Mouse (Mus musculus) neural tube, embryonic 15.5 days (tissue): ENCODE measurements at regions not wholly inside any gene's neighbourhood (a gene's known extent, or its start where the extent isn't known, plus 50 kb on each side); places are given as distances from the start of the nearest gene placed in this dataset.

Experiments
- ATAC-seq: fragments of 200-750 bp; cut with Nextera tagmentation; 2 replicates; pipeline ENCODE4 v1.8.0; 2017; ENCODE audit warnings: mild to moderate bottlenecking, moderate TSS enrichment, moderate library complexity; ENCODE audit not compliant: low FRiP score
- H3K27ac ChIP-seq: fragments of 300-500 bp; sonication (generic); replicated peaks from 2 replicates; pipeline ENCODE4 v1.5.1; 2015; ENCODE audit warnings: mild to moderate bottlenecking, inconsistent platforms
- H3K27me3 ChIP-seq: fragments of 300-500 bp; sonication (generic); replicated peaks from 2 replicates; pipeline ENCODE4 v1.6.1; 2015; ENCODE audit warnings: inconsistent platforms
- H3K36me3 ChIP-seq: fragments of 300-500 bp; sonication (generic); 2 replicates; pipeline ENCODE4 v1.6.1; 2015; ENCODE audit warnings: inconsistent platforms
- H3K4me1 ChIP-seq: fragments of 300-500 bp; sonication (generic); 2 replicates; pipeline ENCODE4 v1.6.1; 2015; ENCODE audit warnings: inconsistent platforms
- H3K4me2 ChIP-seq: fragments of 300-500 bp; sonication (generic); 2 replicates; pipeline ENCODE4 v1.6.1; 2015; ENCODE audit warnings: inconsistent platforms, mild to moderate bottlenecking, moderate library complexity
- H3K4me3 ChIP-seq: fragments of 300-500 bp; sonication (generic); replicated peaks from 2 replicates; pipeline ENCODE4 v1.5.1; 2015; ENCODE audit warnings: mild to moderate bottlenecking, inconsistent platforms
- H3K9ac ChIP-seq: fragments of 300-500 bp; sonication (generic); replicated peaks from 2 replicates; pipeline ENCODE4 v1.6.1; 2015; ENCODE audit warnings: mild to moderate bottlenecking, inconsistent platforms
- H3K9me3 ChIP-seq: fragments of 300-500 bp; sonication (generic); replicated peaks from 2 replicates; pipeline ENCODE4 v1.6.1; 2016; ENCODE audit warnings: inconsistent platforms
- whole genome bisulfite sequencing: fragments of 180-500 bp; shearing (Covaris S2); methylation state at CpG from one replicate; pipeline ENCODE4 v1.1.7; 2015; ENCODE audit warnings: mixed read lengths; 5-methylcytosine and 5-hydroxymethylcytosine counted together

DNA sequence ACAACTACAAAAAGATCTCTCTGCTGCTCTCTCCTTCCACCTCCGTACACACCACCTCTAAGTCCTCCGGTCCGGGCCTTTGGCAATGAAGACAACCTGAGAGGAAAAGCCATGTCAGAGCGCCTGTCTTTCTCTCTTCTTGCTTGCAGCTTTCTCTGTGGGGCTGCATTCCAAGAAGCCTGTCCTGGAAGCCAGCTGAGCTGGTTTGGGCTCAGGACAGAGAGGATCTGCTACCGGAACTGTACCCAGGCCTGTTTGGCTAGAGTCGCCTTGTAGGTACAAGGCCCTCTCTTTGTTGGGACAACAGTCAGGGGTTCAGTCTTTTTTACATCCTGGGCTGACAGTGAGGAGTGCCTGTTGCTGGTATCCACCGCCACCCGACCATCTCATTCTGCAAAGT, 321.4 kb downstream of the Med13l start:
- ATAC-seq = no peak
- H3K27ac ChIP-seq = no peak overlapping the region
- no peak overlapping the region for H3K4me2 ChIP-seq
- peaks cover 12% of the 10 kb centered on the region for H3K4me1 ChIP-seq
- H3K27me3 ChIP-seq = peaks cover 28% of the 10 kb centered on the region
- H3K9ac ChIP-seq = no peak overlapping the region
- no peaks in the 10 kb centered on the region for H3K36me3 ChIP-seq
- 98% methylated on average over 8 of the region's 8 CpGs for WGBS
- no peak overlapping the region for H3K4me3 ChIP-seq
- no peaks in the 10 kb centered on the region for H3K9me3 ChIP-seq

DNA sequence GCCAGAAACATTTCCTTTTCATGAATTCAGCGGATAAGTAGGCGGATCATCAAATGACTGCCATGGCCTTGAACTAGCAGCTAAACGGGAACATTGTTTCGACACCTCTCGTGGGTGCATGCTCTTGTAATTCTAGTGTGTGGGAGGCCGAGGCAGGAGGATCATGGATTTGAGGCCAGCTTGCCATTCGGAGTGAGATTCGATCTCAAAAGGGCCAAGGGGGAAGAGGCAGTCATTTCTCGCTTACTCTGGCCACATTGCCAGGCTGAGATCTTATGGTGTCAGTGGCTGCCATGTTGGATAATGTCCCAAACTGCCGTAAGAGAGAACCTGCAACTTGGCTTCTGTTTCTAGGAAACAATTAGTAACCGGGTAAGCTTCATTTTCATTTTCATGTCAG, 327.7 kb downstream of the Med13l start:
- Histone ChIP-seq H3K27ac (no peak overlapping the region), H3K36me3 (no peaks in the 10 kb centered on the region), H3K9ac (no peak overlapping the region), H3K4me1 (no peaks in the 10 kb centered on the region), H3K4me3 (no peak overlapping the region), H3K27me3 (no peaks in the 10 kb centered on the region), H3K9me3 (no peaks in the 10 kb centered on the region), H3K4me2 (no peak overlapping the region)
- no peak for ATAC-seq
- WGBS = 89% methylated on average over 11 of the region's 11 CpGs

DNA sequence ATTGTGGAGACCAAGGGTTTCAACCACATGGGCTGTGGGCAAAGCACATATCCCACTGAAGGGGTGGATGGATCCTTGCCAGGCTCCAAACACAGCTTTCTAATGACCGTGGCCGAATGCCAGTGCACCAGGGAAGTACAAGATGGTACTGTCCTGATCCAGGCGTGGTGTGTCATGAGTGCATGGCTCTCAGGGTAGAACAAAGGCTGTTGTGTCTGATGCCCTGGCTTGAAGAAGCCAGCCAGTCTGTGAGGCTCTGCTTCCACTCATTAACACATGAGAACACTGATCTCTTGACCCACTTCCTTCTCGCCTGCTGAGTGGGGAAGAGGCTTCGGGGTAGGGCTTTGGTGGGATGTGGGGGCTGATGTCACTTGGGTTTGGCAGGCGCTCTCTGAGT, 330.7 kb downstream of the Med13l start:
- peak; percentile 70 for ATAC-seq
- Histone ChIP-seq H3K9ac (no peak overlapping the region), H3K36me3 (no peaks in the 10 kb centered on the region), H3K9me3 (no peaks in the 10 kb centered on the region), H3K4me1 (no peaks in the 10 kb centered on the region), H3K27ac (no peak overlapping the region), H3K27me3 (no peaks in the 10 kb centered on the region), H3K4me3 (no peak overlapping the region), H3K4me2 (no peak overlapping the region)
- 68% methylated on average over 6 of the region's 6 CpGs for WGBS

DNA sequence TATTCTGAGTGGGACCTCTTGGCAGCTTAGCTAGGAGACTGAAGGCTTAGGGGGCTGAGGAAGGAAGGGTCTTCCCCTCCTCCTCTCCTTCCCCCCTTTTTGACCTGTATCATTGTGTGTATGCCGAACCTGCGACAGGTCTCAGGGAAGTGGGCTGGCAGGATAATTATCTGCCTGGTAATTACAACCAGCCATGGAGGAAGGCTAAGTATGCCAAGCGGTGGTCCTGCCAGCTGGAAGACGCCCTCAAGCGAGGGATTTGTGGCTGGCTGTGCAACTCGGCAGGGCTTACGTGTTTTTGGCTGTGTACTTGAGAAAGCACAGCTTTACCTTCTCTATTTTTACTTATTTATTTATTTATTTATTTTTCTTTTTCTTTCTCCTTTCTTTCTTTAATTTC, 347.7 kb downstream of the Med13l start:
- 61% methylated on average over 7 of the region's 7 CpGs for WGBS
- no peaks in the 10 kb centered on the region for H3K4me1 ChIP-seq
- no peak overlapping the region for H3K9ac ChIP-seq
- no peak overlapping the region for H3K27ac ChIP-seq
- H3K9me3 ChIP-seq = 0 out of 2 replicates have a peak, but pooled peaks cover under 1% of the 10 kb centered on the region
- no peaks in the 10 kb centered on the region for H3K36me3 ChIP-seq
- ATAC-seq = no peak
- H3K4me2 ChIP-seq = no peak overlapping the region
- no peak overlapping the region for H3K4me3 ChIP-seq
- no peaks in the 10 kb centered on the region for H3K27me3 ChIP-seq

DNA sequence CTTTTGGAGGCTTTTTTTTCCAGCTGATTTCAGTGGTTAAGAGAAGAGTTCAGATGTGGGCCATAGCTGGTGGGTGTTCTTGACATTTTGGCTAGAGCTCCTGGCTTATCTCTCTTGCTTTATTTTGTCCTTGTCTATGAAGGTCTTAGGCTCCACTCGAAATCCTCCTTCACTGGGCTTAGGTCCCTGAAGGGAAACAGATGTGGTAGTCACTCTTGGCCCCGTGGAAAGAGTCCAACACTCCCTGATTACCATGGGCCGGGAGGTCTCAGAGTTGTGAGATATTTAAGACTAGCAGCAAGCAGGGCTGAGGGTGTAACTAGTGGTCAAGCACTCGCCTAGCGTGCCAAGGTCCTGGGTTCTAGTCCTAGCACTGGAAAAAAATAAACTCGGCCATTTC, 349.3 kb downstream of the Med13l start:
- no peak overlapping the region for H3K4me3 ChIP-seq
- H3K27me3 ChIP-seq = no peaks in the 10 kb centered on the region
- no peak overlapping the region for H3K9ac ChIP-seq
- WGBS = 92% methylated on average over 6 of the region's 6 CpGs
- no peak overlapping the region for H3K4me2 ChIP-seq
- H3K36me3 ChIP-seq = no peaks in the 10 kb centered on the region
- no peaks in the 10 kb centered on the region for H3K4me1 ChIP-seq
- no peaks in the 10 kb centered on the region for H3K9me3 ChIP-seq
- H3K27ac ChIP-seq = no peak overlapping the region
- ATAC-seq = no peak

DNA sequence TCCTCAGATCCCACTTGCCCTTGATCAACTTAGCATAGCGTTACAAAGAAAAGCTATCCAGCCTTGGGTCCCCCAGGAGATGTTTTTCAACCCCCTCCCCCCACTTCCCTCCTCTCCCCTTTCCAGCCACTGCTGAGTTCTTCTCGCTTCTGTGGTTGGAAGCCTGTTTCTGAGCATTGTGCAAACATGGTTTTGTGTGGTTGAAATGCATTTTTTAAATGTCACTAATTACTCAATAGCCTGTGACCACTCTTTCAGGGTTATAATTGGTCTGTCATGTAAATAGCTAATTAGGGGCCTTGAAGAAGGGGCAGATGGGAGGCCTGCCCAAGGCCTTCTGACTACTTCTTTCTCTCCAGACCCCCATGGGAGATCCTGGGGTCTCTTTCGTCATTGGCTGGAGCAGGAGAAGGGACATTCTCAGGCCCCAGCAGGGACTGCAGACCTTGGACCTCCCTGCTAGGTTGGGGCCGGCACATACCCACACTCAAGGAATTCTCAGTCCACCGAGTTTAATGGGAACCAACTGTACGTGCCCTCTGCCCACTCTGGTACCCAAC, 353.8 kb downstream of the Med13l start:
- WGBS = 35% methylated on average over 6 of the region's 6 CpGs
- H3K9ac ChIP-seq = no peak overlapping the region
- no peak overlapping the region for H3K27ac ChIP-seq
- ATAC-seq = no peak
- H3K27me3 ChIP-seq = no peaks in the 10 kb centered on the region
- no peaks in the 10 kb centered on the region for H3K9me3 ChIP-seq
- H3K4me3 ChIP-seq = no peak overlapping the region
- no peaks in the 10 kb centered on the region for H3K36me3 ChIP-seq
- no peak overlapping the region for H3K4me2 ChIP-seq
- H3K4me1 ChIP-seq = no peaks in the 10 kb centered on the region

DNA sequence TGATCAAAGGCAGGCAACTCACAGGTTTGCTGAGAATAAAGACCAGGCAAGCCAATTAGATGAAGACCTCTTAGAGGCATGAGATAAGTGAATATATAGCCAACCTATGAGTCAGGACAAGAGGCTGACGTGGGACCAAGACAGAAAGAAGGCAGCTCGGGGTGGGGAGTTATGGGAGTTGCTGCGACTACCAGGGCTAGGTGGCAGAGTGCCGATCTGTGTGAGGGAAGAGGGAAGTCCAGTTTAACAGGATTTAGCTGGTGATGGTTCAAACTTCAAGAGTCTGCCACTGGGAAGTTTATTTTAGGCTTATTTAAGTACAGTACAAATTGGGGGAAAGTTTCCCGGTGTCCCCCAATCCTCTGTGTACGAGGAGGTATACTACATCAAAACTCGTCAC, 362.9 kb downstream of the Med13l start:
- H3K4me1 ChIP-seq = no peaks in the 10 kb centered on the region
- H3K9me3 ChIP-seq = no peaks in the 10 kb centered on the region
- no peak for ATAC-seq
- 93% methylated on average over 7 of the region's 7 CpGs for WGBS
- H3K27me3 ChIP-seq = peaks cover 5% of the 10 kb centered on the region
- no peak overlapping the region for H3K27ac ChIP-seq
- no peak overlapping the region for H3K4me3 ChIP-seq
- H3K4me2 ChIP-seq = no peak overlapping the region
- H3K36me3 ChIP-seq = no peaks in the 10 kb centered on the region
- no peak overlapping the region for H3K9ac ChIP-seq

DNA sequence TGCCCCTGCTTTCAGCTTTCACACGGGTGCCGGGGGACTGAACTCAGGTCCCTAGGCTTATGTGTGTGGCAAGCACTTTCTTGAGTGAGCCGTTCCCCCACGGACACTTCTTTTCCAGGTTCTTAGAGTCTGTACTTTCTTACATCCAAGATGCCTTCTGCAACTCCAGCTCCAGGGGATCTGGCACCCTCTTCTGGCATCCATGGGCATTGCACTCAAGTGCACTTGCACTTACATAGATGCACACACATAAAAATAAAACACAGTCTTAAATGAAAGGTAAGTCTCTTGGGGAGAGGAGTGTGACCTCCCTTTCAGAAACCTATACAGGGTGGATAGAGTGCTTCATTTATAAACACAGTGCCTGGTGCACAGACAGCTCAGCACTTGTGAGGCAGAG, 368.6 kb downstream of the Med13l start:
- H3K9ac ChIP-seq = no peak overlapping the region
- H3K27me3 ChIP-seq = peaks cover 10% of the 10 kb centered on the region
- peaks cover 10% of the 10 kb centered on the region for H3K4me1 ChIP-seq
- no peak overlapping the region for H3K27ac ChIP-seq
- H3K9me3 ChIP-seq = no peaks in the 10 kb centered on the region
- no peak overlapping the region for H3K4me2 ChIP-seq
- no peak overlapping the region for H3K4me3 ChIP-seq
- H3K36me3 ChIP-seq = no peaks in the 10 kb centered on the region
- no peak for ATAC-seq
- WGBS = 96% methylated on average over 4 of the region's 4 CpGs

DNA sequence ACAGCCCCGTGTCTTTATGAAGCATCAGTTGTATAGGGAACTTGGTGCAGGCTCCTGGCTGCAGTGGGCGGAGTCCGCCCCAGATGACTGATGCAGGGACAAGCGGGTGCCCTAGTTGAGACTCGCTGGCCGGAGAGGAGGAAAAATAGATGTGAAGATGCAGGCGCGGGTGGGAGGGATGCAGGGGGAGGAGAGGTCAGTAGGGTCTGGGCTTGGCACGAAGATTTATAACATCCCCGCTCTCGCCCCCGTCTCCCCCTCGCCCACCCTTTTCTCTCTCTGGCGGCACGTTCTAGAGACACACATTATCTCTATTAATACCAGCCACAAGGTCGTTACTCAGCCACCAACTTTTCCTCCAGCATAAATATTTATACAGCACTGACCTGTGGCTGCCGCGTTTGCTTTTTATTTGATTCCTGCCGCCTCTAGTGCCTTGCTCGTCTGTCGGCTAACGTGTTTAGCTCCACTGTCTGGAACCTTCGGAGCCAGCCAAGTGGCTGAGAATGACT, 369.6 kb downstream of the Med13l start:
- Histone ChIP-seq H3K27ac (no peak overlapping the region), H3K27me3 (peaks cover 6% of the 10 kb centered on the region), H3K4me1 (peaks cover 10% of the 10 kb centered on the region), H3K9ac (peak overlapping the region; percentile 28; the same call in 1 of the 2 replicates), H3K36me3 (no peaks in the 10 kb centered on the region), H3K4me2 (peak overlapping the region; percentile 65), H3K4me3 (peak overlapping the region; percentile 35), H3K9me3 (no peaks in the 10 kb centered on the region)
- 4% methylated on average over 23 of the region's 23 CpGs for WGBS
- ATAC-seq = no peak

DNA sequence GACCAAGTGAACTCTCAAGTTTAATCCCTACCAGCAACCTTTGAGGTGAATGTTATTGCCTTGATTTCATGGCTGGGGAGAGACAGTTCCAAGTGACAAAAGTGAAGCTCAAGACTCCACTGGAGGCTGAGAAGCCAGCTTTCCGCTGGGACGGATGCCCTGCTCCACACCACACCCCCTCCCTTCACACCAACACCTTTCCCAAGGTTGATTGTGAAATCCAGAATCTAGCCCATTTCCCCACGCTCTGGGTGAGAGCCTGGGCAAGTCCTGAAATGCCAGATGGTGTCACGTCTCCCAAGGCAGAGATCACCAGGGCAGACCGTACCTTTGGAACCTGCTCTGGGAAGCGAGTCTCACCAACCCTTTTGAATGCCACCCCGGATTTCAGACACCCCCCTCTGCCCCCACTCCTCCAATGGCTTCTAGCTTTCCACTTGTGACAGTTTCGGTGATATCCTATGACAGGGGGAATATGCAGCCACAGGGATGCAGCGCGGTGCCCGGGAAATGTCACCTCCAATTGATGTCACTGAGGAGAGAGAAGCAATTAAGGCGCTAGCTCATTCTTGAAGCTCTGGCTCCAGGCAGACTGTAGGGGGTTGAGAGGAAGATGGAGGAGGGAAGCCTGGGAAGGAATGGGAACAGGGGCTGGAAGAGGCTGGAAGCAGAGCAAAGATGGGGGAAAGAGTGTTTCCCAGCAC, 379.0 kb downstream of the Med13l start:
- Histone ChIP-seq H3K4me1 (0 out of 2 replicates have a peak, but pooled peaks cover 2% of the 10 kb centered on the region), H3K9me3 (no peaks in the 10 kb centered on the region), H3K36me3 (no peaks in the 10 kb centered on the region), H3K27me3 (peaks cover 5% of the 10 kb centered on the region; the same call in 1 of the 2 replicates), H3K4me2 (no peak overlapping the region), H3K9ac (no peak overlapping the region), H3K27ac (no peak overlapping the region), H3K4me3 (no peak overlapping the region)
- WGBS = 79% methylated on average over 12 of the region's 12 CpGs
- ATAC-seq = no peak

DNA sequence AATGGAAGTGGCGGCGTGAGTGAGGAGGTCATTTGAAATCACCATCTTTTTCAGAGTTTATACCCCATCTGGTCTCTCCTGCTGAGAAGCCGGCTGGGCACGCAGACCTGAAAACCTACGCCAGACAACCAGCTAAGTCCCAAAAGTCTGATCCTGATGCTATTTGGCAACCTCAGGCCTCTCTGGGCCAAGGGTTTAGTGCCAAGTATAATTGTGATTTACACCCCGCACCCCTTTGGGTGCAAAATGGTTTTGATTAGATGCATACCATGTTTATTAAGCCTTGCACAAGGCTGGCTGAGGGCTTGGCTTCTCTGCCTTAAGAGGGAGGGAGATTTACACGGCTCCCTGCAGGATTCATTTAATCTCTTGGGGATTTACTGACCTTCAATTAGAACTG, 383.8 kb downstream of the Med13l start:
- 29% methylated on average over 7 of the region's 7 CpGs for WGBS
- peaks cover 20% of the 10 kb centered on the region for H3K4me1 ChIP-seq
- H3K4me2 ChIP-seq = no peak overlapping the region
- H3K9me3 ChIP-seq = no peaks in the 10 kb centered on the region
- no peak overlapping the region for H3K4me3 ChIP-seq
- H3K27me3 ChIP-seq = peaks cover 5% of the 10 kb centered on the region; the same call in 1 of the 2 replicates
- no peak for ATAC-seq
- no peak overlapping the region for H3K9ac ChIP-seq
- no peaks in the 10 kb centered on the region for H3K36me3 ChIP-seq
- no peak overlapping the region for H3K27ac ChIP-seq

DNA sequence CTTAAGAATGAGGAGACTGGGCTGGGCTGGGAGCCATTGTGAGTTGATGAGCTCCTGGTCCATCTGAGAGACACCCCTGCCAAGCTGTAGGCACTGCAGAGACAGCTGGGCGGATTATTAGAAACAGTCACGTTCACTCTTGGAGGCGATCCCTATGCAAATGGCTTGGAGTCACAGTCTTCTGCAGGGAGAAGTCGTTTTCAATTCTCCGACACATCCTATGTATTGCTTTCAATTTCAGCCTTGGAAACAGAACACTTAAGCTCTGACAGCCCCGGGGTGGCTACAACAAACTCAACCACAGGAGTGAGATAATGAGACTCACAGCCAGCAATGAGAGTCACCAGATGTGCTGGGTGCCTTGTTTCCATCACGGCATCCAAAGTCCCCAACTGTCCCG, 385.6 kb downstream of the Med13l start:
- H3K9ac ChIP-seq = no peak overlapping the region
- no peaks in the 10 kb centered on the region for H3K9me3 ChIP-seq
- peaks cover 5% of the 10 kb centered on the region; the same call in 1 of the 2 replicates for H3K27me3 ChIP-seq
- H3K4me2 ChIP-seq = no peak overlapping the region
- H3K36me3 ChIP-seq = no peaks in the 10 kb centered on the region
- H3K27ac ChIP-seq = 0 out of 2 replicates have a peak overlapping the region, but pooled peaks have one; percentile 41
- no peak for ATAC-seq
- H3K4me1 ChIP-seq = peaks cover 20% of the 10 kb centered on the region
- WGBS = 24% methylated on average over 8 of the region's 8 CpGs
- H3K4me3 ChIP-seq = no peak overlapping the region
